Mouse (Mus musculus) ovary, postnatal 10 days (tissue): Measurements from ENCODE around the gene Ddx60.
A peak's percentile ranks its signal among the peaks of the same experiment; 100 is the strongest.
"Not testable (repeated sequence)": the region's sequence is repeated elsewhere in the genome, so short reads cannot be mapped to it uniquely, and the experiment has no call there.

Experiments used
- DNase-seq: peaks from one replicate; pipeline ENCODE4 v3.0.0; 2022; ENCODE audit warnings: low spot score

Gene Ddx60

GRCm38 (mm10) chr8:61927777-61928494 is at the start of gene Ddx60:
Gene Ddx60 (plus strand): TSS chr8:61928087.
- peak; percentile 42 for DNase-seq

GRCm38 (mm10) chr8:61894062-61894461 is 33.8 kb upstream of the Ddx60 start:
- no peak for DNase-seq

- DNase-seq = no peak
These were observed 31.1 kb upstream of the Ddx60 start for GRCm38 (mm10) chr8:61896742-61897141.

- no peak for DNase-seq
These were observed 30.5 kb upstream of the Ddx60 start for GRCm38 (mm10) chr8:61897402-61897801.

- DNase-seq = no peak
These were observed 26.7 kb upstream of the Ddx60 start for GRCm38 (mm10) chr8:61901028-61901717.

GRCm38 (mm10) chr8:61902521-61902920 is 25.4 kb upstream of the Ddx60 start, which contains the start of gene Palld:
Gene Palld (minus strand): TSS chr8:61902690.
- DNase-seq = no peak

- DNase-seq = no peak
These were observed 19.3 kb upstream of the Ddx60 start for GRCm38 (mm10) chr8:61908303-61909215.

- DNase-seq = no peak
These were observed 18.6 kb upstream of the Ddx60 start for GRCm38 (mm10) chr8:61909313-61909712.

GRCm38 (mm10) chr8:61912817-61913216 is 15.1 kb upstream of the Ddx60 start:
- DNase-seq = no peak

GRCm38 (mm10) chr8:61913957-61914356 is 13.9 kb upstream of the Ddx60 start:
- no peak for DNase-seq

GRCm38 (mm10) chr8:61917287-61917686 is 10.6 kb upstream of the Ddx60 start:
- DNase-seq = no peak

GRCm38 (mm10) chr8:61919145-61919788 is 8.6 kb upstream of the Ddx60 start:
- DNase-seq = no peak

- no peak for DNase-seq
These were observed 7.5 kb upstream of the Ddx60 start for GRCm38 (mm10) chr8:61920389-61920788.

- DNase-seq = no peak
These were observed 6.3 kb upstream of the Ddx60 start for GRCm38 (mm10) chr8:61921454-61922054.

- DNase-seq = no peak
These were observed 3.4 kb upstream of the Ddx60 start for GRCm38 (mm10) chr8:61924518-61924917.

GRCm38 (mm10) chr8:61933243-61933642 is 5.4 kb downstream of the Ddx60 start:
- DNase-seq = no peak

GRCm38 (mm10) chr8:61937576-61937975 is 9.7 kb downstream of the Ddx60 start:
- no peak for DNase-seq

GRCm38 (mm10) chr8:61964591-61965375 is 36.9 kb downstream of the Ddx60 start:
- not testable (repeated sequence) for DNase-seq

- no peak for DNase-seq
These were observed 41.7 kb downstream of the Ddx60 start for GRCm38 (mm10) chr8:61969581-61969980.

GRCm38 (mm10) chr8:61984941-61985340 is 57.1 kb downstream of the Ddx60 start:
- DNase-seq = no peak
